Mouse (Mus musculus): ENCODE data around the gene Nipal1. TPM values are rescaled to one million over a fixed set of nuclear protein-coding genes. Genes with fewer than 3 reads are reported as not detected.

Nipal1 gene
- total and polyA plus RNA-seq, 3 experiments = 0.05 TPM; not detected in 2

DNA sequence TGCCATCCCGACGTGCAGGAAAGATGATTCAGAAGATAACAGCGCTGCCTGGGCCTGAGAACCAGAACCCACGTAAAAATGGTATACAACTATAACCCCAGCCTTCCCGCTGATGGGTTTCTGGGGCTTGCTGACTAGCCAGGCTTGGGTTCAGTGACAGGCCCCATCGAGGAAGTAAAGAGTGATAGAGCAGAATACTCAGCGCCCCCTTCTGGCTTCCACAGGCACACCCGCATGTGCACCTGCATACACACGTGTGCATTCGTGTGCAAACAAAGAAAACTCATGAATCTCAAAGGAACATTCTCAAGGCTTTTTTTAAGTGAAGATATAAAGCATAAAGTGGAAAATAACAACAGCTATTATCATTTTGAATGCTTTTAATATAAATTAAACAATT is 1.5 kb upstream of the Nipal1 start:
- H3K27me3 ChIP-seq (ENCODE audit: insufficient read depth, low read length) = peaks cover 20% of the 10 kb centered on the region
- H3K4me3 ChIP-seq (ENCODE audit: low read depth, low read length) = no peak overlapping the region
- H3K4me1 ChIP-seq (ENCODE audit: insufficient read depth, low read depth, low read length) = peaks cover 13% of the 10 kb centered on the region
- TF ChIP-seq CTCF (IDR thresholded peaks at IDR 0.05; ENCODE audit: low read depth, low read length) (no peak), TAL1 (conservative IDR thresholded peaks at IDR 0.05; ENCODE audit: low read depth, low read length) (no peak), GATA2 (IDR thresholded peaks at IDR 0.05; ENCODE audit: borderline replicate concordance, low read depth, low read length) (no peak), GATA1 (IDR thresholded peaks at IDR 0.05; ENCODE audit: borderline replicate concordance, low read length) (no peak), POLR2AphosphoS5 (IDR thresholded peaks at IDR 0.05; ENCODE audit: insufficient replicate concordance, low read depth, low read length) (no peak)
- DNase-seq (ENCODE audit: low spot score) (no peak), ATAC-seq (ENCODE audit: extremely low read depth, insufficient number of reproducible peaks, low FRiP score, poor library complexity, severe bottlenecking) (no peak)
- no peaks in the 10 kb centered on the region for H3K9me3 ChIP-seq (replicated peaks)
- no peaks in the 10 kb centered on the region for H3K36me3 ChIP-seq (replicated peaks)

DNA sequence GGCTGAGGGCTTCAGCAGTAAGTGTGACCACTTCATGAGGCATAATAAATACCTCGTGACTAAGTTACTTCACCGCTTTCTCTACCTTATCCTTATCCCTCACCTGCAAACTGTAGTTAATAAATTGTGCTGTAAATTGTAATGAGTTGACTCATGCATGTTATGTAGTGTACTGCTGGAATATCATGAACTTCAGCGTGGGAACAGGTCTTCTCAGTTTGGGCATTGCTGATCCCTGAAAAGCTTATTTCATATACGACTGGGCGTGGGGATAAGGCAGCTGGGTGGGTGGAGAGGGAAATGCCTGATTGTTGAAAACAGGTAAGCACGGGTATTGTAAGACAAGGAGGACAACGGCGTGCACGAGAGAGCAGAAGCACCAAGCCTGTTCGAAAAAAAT is 599 bp upstream of the Nipal1 start:
- Histone ChIP-seq H3K27me3 (ENCODE audit: insufficient read depth, low read length) (peaks cover 22% of the 10 kb centered on the region), H3K9me3 (replicated peaks) (no peaks in the 10 kb centered on the region), H3K36me3 (replicated peaks) (no peaks in the 10 kb centered on the region), H3K4me3 (ENCODE audit: low read depth, low read length) (peak overlapping the region; percentile 68; the same call in 1 of the 2 replicates), H3K4me1 (ENCODE audit: insufficient read depth, low read depth, low read length) (peaks cover 13% of the 10 kb centered on the region)
- ATAC-seq (ENCODE audit: extremely low read depth, insufficient number of reproducible peaks, low FRiP score, poor library complexity, severe bottlenecking) = no peak
- DNase-seq (ENCODE audit: low spot score) = no peak
- no peak for TF ChIP-seq CTCF (IDR thresholded peaks at IDR 0.05; ENCODE audit: low read depth, low read length)
- no peak for TF ChIP-seq POLR2AphosphoS5 (IDR thresholded peaks at IDR 0.05; ENCODE audit: insufficient replicate concordance, low read depth, low read length)
- no peak for TF ChIP-seq GATA1 (IDR thresholded peaks at IDR 0.05; ENCODE audit: borderline replicate concordance, low read length)
- no peak for TF ChIP-seq TAL1 (conservative IDR thresholded peaks at IDR 0.05; ENCODE audit: low read depth, low read length)
- no peak for TF ChIP-seq GATA2 (IDR thresholded peaks at IDR 0.05; ENCODE audit: borderline replicate concordance, low read depth, low read length)

DNA sequence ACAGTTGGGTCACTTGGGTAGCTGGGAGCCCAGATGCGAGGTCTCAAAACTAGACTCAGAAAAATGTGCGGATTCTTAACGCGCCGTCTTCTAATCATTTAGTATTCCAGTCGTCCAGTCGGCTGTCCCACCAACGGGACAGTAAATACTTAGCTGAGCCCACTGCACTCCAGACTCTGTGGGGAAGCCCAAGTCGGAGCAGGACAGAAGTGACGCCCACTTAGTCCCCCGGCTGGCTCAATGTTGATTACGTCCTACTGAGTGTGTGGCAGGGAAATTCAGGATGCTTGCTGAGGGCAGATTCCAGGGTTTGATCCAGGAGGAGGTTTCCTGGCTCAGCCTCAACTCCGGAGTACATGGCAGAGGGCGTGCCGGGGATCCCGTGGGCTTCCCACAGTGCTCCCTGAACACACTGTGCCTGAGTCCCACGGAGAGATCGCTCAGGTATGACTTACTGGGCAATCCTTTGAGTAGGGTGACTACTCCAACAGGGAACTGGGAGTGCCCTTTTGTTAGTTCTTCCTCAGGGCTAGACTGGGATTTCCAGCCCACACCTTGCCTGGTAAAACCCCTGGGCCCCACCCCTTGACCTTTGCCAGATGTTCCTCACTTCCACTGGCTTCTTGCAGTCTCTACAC is 482 bp downstream of the Nipal1 start:
- Histone ChIP-seq H3K9me3 (replicated peaks) (no peaks in the 10 kb centered on the region), H3K36me3 (replicated peaks) (no peaks in the 10 kb centered on the region), H3K4me3 (ENCODE audit: low read depth, low read length) (peak overlapping the region; percentile 68), H3K4me1 (ENCODE audit: insufficient read depth, low read depth, low read length) (peaks cover 13% of the 10 kb centered on the region), H3K27me3 (ENCODE audit: insufficient read depth, low read length) (peaks cover 31% of the 10 kb centered on the region)
- ATAC-seq (ENCODE audit: extremely low read depth, insufficient number of reproducible peaks, low FRiP score, poor library complexity, severe bottlenecking) = no peak
- no peak for DNase-seq (ENCODE audit: low spot score)
- TF ChIP-seq CTCF (IDR thresholded peaks at IDR 0.05; ENCODE audit: low read depth, low read length) = no peak
- no peak for TF ChIP-seq TAL1 (conservative IDR thresholded peaks at IDR 0.05; ENCODE audit: low read depth, low read length)
- TF ChIP-seq GATA1 (IDR thresholded peaks at IDR 0.05; ENCODE audit: borderline replicate concordance, low read length) = no peak
- no peak for TF ChIP-seq GATA2 (IDR thresholded peaks at IDR 0.05; ENCODE audit: borderline replicate concordance, low read depth, low read length)
- TF ChIP-seq POLR2AphosphoS5 (IDR thresholded peaks at IDR 0.05; ENCODE audit: insufficient replicate concordance, low read depth, low read length) = no peak

DNA sequence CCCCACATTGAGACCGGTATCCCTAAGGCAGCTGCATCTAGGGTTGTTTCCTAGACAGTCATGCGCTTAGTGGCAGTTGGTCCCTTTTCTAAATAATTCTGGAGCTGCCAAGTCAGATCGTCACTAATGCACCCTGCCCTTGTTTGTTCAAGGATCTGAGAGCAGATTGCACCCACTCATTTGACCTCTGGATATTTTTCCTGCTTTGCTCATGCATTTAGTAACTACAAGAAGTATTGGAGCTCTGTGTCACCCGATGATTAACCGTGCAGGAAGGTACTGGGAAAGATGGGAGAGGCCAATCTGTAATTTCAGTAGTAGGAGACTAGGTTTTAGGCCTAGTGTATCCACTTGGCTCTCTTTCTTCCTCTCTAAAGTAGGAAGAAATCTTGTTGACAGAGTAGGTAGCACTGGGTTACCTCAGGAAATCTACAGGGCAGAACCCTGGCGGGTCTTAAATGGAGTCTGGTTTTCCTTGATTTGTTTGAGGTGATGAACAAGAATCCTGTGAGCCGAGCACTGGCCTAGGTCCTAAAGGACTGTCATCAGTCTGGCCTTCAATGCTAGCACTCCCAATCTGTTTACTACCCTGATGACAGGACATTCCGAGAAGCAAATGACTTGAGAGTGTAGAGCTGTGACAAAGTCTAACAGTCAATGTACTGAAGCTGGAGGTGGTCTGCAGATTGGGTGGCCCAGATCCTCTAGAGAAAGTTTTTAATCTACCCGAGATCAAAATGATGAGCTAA is 1.6 kb downstream of the Nipal1 start:
- Histone ChIP-seq H3K4me3 (ENCODE audit: low read depth, low read length) (no peak overlapping the region), H3K9me3 (replicated peaks) (no peaks in the 10 kb centered on the region), H3K36me3 (replicated peaks) (no peaks in the 10 kb centered on the region), H3K4me1 (ENCODE audit: insufficient read depth, low read depth, low read length) (peaks cover 13% of the 10 kb centered on the region), H3K27me3 (ENCODE audit: insufficient read depth, low read length) (peaks cover 36% of the 10 kb centered on the region)
- ATAC-seq (ENCODE audit: extremely low read depth, insufficient number of reproducible peaks, low FRiP score, poor library complexity, severe bottlenecking) (no peak), DNase-seq (ENCODE audit: low spot score) (no peak)
- TF ChIP-seq GATA2 (IDR thresholded peaks at IDR 0.05; ENCODE audit: borderline replicate concordance, low read depth, low read length) (no peak), TAL1 (conservative IDR thresholded peaks at IDR 0.05; ENCODE audit: low read depth, low read length) (no peak), GATA1 (IDR thresholded peaks at IDR 0.05; ENCODE audit: borderline replicate concordance, low read length) (no peak), CTCF (IDR thresholded peaks at IDR 0.05; ENCODE audit: low read depth, low read length) (no peak), POLR2AphosphoS5 (IDR thresholded peaks at IDR 0.05; ENCODE audit: insufficient replicate concordance, low read depth, low read length) (no peak)

DNA sequence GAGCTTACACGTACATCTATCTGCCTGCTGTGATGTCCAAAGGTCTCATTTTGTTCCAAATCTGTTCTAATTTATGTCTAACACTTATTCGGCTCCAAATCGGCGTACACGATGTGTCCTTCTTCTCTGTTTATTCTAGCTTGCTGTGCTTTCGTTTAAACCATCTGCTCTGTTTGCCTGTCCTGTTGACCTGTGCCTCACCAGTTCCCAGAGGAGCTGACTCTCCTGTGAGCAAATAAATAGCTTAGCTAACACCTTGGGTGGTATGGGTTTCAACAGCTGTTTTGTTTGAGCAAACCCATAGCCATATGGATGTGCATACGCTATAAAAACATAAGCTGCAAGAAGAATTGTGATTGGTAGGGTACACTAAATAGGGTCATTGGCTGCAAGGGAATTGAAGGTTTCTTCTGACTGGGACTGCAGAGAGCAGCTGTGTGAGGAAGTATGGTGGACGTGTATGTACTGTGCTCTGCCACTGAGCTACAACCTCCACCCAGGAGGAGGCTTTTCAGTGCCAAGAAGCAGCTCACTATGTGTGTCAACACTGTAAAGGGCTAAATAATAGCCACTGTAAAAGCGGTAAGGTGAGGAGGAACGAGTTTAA is 5.6 kb downstream of the Nipal1 start:
- H3K4me1 ChIP-seq (ENCODE audit: insufficient read depth, low read depth, low read length) = peaks cover under 1% of the 10 kb centered on the region
- DNase-seq (ENCODE audit: low spot score) = no peak
- ATAC-seq (ENCODE audit: extremely low read depth, insufficient number of reproducible peaks, low FRiP score, poor library complexity, severe bottlenecking) = no peak
- TF ChIP-seq POLR2AphosphoS5 (IDR thresholded peaks at IDR 0.05; ENCODE audit: insufficient replicate concordance, low read depth, low read length) = no peak
- no peak for TF ChIP-seq TAL1 (conservative IDR thresholded peaks at IDR 0.05; ENCODE audit: low read depth, low read length)
- no peak for TF ChIP-seq GATA2 (IDR thresholded peaks at IDR 0.05; ENCODE audit: borderline replicate concordance, low read depth, low read length)
- TF ChIP-seq CTCF (IDR thresholded peaks at IDR 0.05; ENCODE audit: low read depth, low read length) = no peak
- H3K27me3 ChIP-seq (ENCODE audit: insufficient read depth, low read length) = peaks cover 39% of the 10 kb centered on the region
- H3K4me3 ChIP-seq (ENCODE audit: low read depth, low read length) = no peak overlapping the region
- H3K9me3 ChIP-seq (replicated peaks) = no peaks in the 10 kb centered on the region
- H3K36me3 ChIP-seq (replicated peaks) = no peaks in the 10 kb centered on the region

DNA sequence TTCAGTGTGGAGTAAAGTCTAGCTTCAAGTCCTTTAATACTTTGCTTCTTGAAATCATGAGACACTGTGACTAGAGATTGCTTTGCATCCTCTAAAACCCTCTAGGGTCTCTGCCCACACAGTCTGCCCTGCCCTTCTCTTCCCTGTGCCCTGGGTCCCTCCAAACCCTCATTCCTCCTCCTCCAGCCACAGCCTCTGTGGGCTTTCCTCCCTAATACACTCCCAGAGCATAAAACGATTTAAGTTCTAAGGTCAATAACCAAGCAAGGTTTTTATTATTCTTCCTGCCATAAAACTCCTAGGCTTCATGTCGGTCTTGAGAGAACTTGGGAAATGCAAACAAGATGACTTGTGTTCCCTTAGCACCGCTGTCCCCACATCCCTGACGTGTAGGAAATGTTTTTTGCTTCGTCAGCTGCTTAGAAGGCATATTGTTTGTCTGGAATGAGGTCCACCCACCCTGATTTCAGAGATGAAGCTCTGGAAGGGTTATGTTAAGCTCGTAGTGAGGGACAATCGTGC is 8.7 kb downstream of the Nipal1 start:
- peaks cover 15% of the 10 kb centered on the region for H3K4me1 ChIP-seq (ENCODE audit: insufficient read depth, low read depth, low read length)
- H3K9me3 ChIP-seq (replicated peaks) = no peaks in the 10 kb centered on the region
- H3K36me3 ChIP-seq (replicated peaks) = no peaks in the 10 kb centered on the region
- peaks cover 33% of the 10 kb centered on the region for H3K27me3 ChIP-seq (ENCODE audit: insufficient read depth, low read length)
- ATAC-seq (ENCODE audit: extremely low read depth, insufficient number of reproducible peaks, low FRiP score, poor library complexity, severe bottlenecking) (no peak), DNase-seq (ENCODE audit: low spot score) (no peak)
- H3K4me3 ChIP-seq (ENCODE audit: low read depth, low read length) = no peak overlapping the region
- TF ChIP-seq GATA2 (IDR thresholded peaks at IDR 0.05; ENCODE audit: borderline replicate concordance, low read depth, low read length) = no peak
- TF ChIP-seq POLR2AphosphoS5 (IDR thresholded peaks at IDR 0.05; ENCODE audit: insufficient replicate concordance, low read depth, low read length) = no peak
- no peak for TF ChIP-seq CTCF (IDR thresholded peaks at IDR 0.05; ENCODE audit: low read depth, low read length)
- no peak for TF ChIP-seq GATA1 (IDR thresholded peaks at IDR 0.05; ENCODE audit: borderline replicate concordance, low read length)
- no peak for TF ChIP-seq TAL1 (conservative IDR thresholded peaks at IDR 0.05; ENCODE audit: low read depth, low read length)

Data from G1E (cell line).